Mouse (Mus musculus) CH12.LX (cell line): ENCODE measurements around the gene Suclg2.

Source experiments
- CHD2 ChIP-seq: IDR thresholded peaks from 2 replicates; pipeline ENCODE4 v1.6.1; 2011; ENCODE audit warnings: low read length, improper control_type of control experiment
- CTCF ChIP-seq, 2 experiments: IDR thresholded peaks in 1 of 2; conservative IDR thresholded peaks in 1 of 2; 2 replicates each; pipeline ENCODE4 v1.5.1; 2011 to 2012; ENCODE audit warnings: low read depth in 2 of 2, low read length in 2 of 2, improper control_type of control experiment in 1 of 2, inconsistent platforms in 1 of 2, mild to moderate bottlenecking in 1 of 2, moderate library complexity in 1 of 2
- E2F4 ChIP-seq: IDR thresholded peaks from 2 replicates; pipeline ENCODE4 v1.6.1; 2011; ENCODE audit warnings: low read depth, low read length, improper control_type of control experiment; ENCODE audit not compliant: insufficient replicate concordance
- EP300 ChIP-seq: IDR thresholded peaks from 2 replicates; pipeline ENCODE4 v1.6.1; 2011; ENCODE audit warnings: low read length, improper control_type of control experiment
- ETS1 ChIP-seq: conservative IDR thresholded peaks from 2 replicates; pipeline ENCODE4 v1.6.1; 2012; ENCODE audit warnings: low read depth, mild to moderate bottlenecking, inconsistent platforms, low read length, improper control_type of control experiment, moderate library complexity
- HCFC1 ChIP-seq: IDR thresholded peaks from 2 replicates; pipeline ENCODE4 v1.6.1; 2012; ENCODE audit warnings: low read depth, mild to moderate bottlenecking, inconsistent platforms, low read length, improper control_type of control experiment
- MAZ ChIP-seq: IDR thresholded peaks from 2 replicates; pipeline ENCODE4 v1.6.1; 2012; ENCODE audit warnings: low read depth, mild to moderate bottlenecking, inconsistent platforms, low read length, improper control_type of control experiment, moderate library complexity
- MEF2A ChIP-seq: IDR thresholded peaks from 2 replicates; pipeline ENCODE4 v1.6.1; 2014; ENCODE audit warnings: low read depth, mild to moderate bottlenecking, inconsistent platforms, low read length, improper control_type of control experiment, borderline replicate concordance
- MXI1 ChIP-seq: IDR thresholded peaks from 2 replicates; pipeline ENCODE4 v1.6.1; 2011; ENCODE audit warnings: mild to moderate bottlenecking, low read depth, low read length, improper control_type of control experiment
- NELFE ChIP-seq: IDR thresholded peaks from 2 replicates; pipeline ENCODE4 v1.6.1; 2011; ENCODE audit warnings: low read depth, low read length, improper control_type of control experiment
- RAD21 ChIP-seq: IDR thresholded peaks from 2 replicates; pipeline ENCODE4 v1.6.1; 2011; ENCODE audit warnings: low read depth, mild to moderate bottlenecking, low read length, improper control_type of control experiment, moderate library complexity
- TBP ChIP-seq: conservative IDR thresholded peaks from 2 replicates; pipeline ENCODE4 v1.6.1; 2011; ENCODE audit warnings: low read depth, low read length, improper control_type of control experiment

DNA sequence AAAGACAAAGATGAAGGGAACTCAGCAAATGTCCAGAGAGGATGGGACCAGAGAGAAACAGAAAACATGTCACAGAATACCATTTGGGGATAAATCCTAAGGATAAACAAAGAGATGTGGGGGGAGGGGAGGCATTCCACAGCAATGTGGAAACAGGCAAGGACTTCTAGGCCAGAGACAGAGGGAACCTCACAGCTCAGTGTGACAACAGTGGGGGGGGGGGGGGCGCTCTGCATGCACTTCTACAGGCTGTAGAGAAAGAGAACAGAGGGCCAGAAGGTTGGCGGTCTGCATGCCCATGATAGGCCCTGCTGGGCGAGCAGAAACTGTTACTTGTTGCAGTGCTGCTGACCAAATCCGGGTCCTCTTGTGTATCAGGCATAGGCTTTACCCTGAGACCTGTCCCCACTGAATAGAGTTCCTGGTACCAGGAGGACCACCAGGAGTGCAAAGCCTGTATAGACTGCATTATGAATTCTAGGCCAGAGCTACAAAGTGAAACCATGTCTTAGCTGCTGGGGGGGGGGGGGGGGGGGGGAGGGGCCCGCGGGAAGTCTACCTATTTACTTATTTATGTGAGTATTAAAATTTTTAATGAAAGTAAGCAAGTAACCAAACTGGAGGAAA is 20.0 kb downstream of the Suclg2 start:
- TF ChIP-seq CTCF (conservative IDR thresholded peaks at IDR 0.05 in 1 of 2, IDR thresholded peaks at IDR 0.05 in 1 of 2; ENCODE audit: low read depth in 2 of 2, low read length in 2 of 2) (no peak), ETS1 (no peak), MXI1 (no peak), RAD21 (no peak), EP300 (no peak), TBP (no peak), NELFE (no peak), CHD2 (no peak), MAZ (no peak), MEF2A (no peak), E2F4 (no peak), HCFC1 (no peak)
